In genomic region chr13:19393731-19394130, GRCm38 (mm10) we compare ENCODE assay signal across 8 mouse cellular contexts. TPM values are rescaled to one million over a fixed set of nuclear protein-coding genes. Genes with fewer than 3 reads are reported as not detected.
DNase-seq lines count a peak whose midpoint lies in the region; ATAC-seq and TF ChIP-seq lines count a peak whose summit lies in the region.

No protein-coding gene starts in this region.

- peaks cover 63% of the 10 kb centered on the region for H3K79me2 ChIP-seq in macrophage (ENCODE audit: inconsistent target)

- TF ChIP-seq CTCF in kidney, adult 2 months (conservative IDR thresholded peaks at IDR 0.05; ENCODE audit: insufficient read depth, insufficient read length, low read depth, low read length) = no peak
- TF ChIP-seq CTCF in cortical plate, adult 2 months (IDR thresholded peaks at IDR 0.05; ENCODE audit: extremely low read depth, insufficient read depth, low read length) = no peak

- peak overlapping the region; percentile 59 for H3K4me2 ChIP-seq in kidney, embryonic 14.5 days (replicated peaks; ENCODE audit: low read depth, low read length)
- H3K4me2 ChIP-seq in hindbrain, embryonic 16.5 days (ENCODE audit: low read length) = peak overlapping the region; percentile 73

- ATAC-seq in kidney, embryonic 14.5 days (ENCODE audit: low FRiP score, low TSS enrichment) = no peak
- no peak for ATAC-seq in hindbrain, embryonic 16.5 days
- no peak for ATAC-seq in frontal cortex, adult (ENCODE audit: low TSS enrichment)

- no peak overlapping the region; the same call in 1 of the 2 replicates for H3K4me3 ChIP-seq in kidney, embryonic 14.5 days (ENCODE audit: low read length)
- no peak overlapping the region for H3K4me3 ChIP-seq in kidney, adult 2 months (ENCODE audit: insufficient read depth, low read depth, low read length)
- peak overlapping the region; percentile 98; the same call in 1 of the 2 replicates for H3K4me3 ChIP-seq in cortical plate, adult 2 months (ENCODE audit: insufficient read depth, low read length)
- H3K4me3 ChIP-seq in hindbrain, embryonic 16.5 days (ENCODE audit: low read length) = no peak overlapping the region; the same call in 1 of the 2 replicates
- H3K4me3 ChIP-seq in macrophage (ENCODE audit: inconsistent target) = peak overlapping the region; percentile 61; the same call in 1 of the 2 replicates

- no peak for DNase-seq in kidney, adult 2 months
- no peak for DNase-seq in frontal cortex, postnatal 25 days (ENCODE audit: low spot score in 2 of 2)
- no peak for DNase-seq in urinary bladder, adult 18-20 months (ENCODE audit: low spot score in 2 of 2)

- peaks cover 21% of the 10 kb centered on the region for H3K4me1 ChIP-seq in kidney, embryonic 14.5 days (ENCODE audit: control insufficient read depth, insufficient read depth, low read length)
- peaks cover 16% of the 10 kb centered on the region for H3K4me1 ChIP-seq in kidney, adult 2 months (ENCODE audit: control insufficient read depth, insufficient read depth, low read length)
- H3K4me1 ChIP-seq in cortical plate, adult 2 months (ENCODE audit: control insufficient read depth, insufficient read depth, low read length) = peaks cover 6% of the 10 kb centered on the region; the same call in 1 of the 2 replicates
- H3K4me1 ChIP-seq in hindbrain, embryonic 16.5 days (ENCODE audit: control insufficient read depth, insufficient read depth, low read depth, low read length) = peaks cover 22% of the 10 kb centered on the region

- H3K36me3 ChIP-seq in kidney, embryonic 14.5 days (ENCODE audit: control insufficient read depth, insufficient read depth, low read length) = no peaks in the 10 kb centered on the region
- no peaks in the 10 kb centered on the region for H3K36me3 ChIP-seq in kidney, adult 2 months (ENCODE audit: control insufficient read depth, insufficient read depth, low read length)
- H3K36me3 ChIP-seq in hindbrain, embryonic 16.5 days (ENCODE audit: control insufficient read depth, insufficient read depth, low read length) = 0 out of 2 replicates have a peak, but pooled peaks cover 2% of the 10 kb centered on the region
- no peaks in the 10 kb centered on the region; the same call in 1 of the 2 replicates for H3K36me3 ChIP-seq in macrophage (ENCODE audit: inconsistent target)

- no peak overlapping the region for H3K9ac ChIP-seq in kidney, embryonic 14.5 days (ENCODE audit: low read depth, low read length)
- no peak overlapping the region for H3K9ac ChIP-seq in hindbrain, embryonic 16.5 days (ENCODE audit: low read depth, low read length)

- H3K9me3 ChIP-seq in kidney, embryonic 14.5 days (ENCODE audit: control insufficient read depth, low read length) = no peaks in the 10 kb centered on the region
- no peaks in the 10 kb centered on the region for H3K9me3 ChIP-seq in hindbrain, embryonic 16.5 days (ENCODE audit: control insufficient read depth, low read length)

- no peak for TF ChIP-seq POLR2A in kidney, adult 2 months (IDR thresholded peaks at IDR 0.05; ENCODE audit: low read depth, low read length)
- TF ChIP-seq POLR2A in cortical plate, adult 2 months (IDR thresholded peaks at IDR 0.05; ENCODE audit: extremely low read depth, insufficient read depth, low read length) = no peak

- no peak overlapping the region for H3K27ac ChIP-seq in kidney, embryonic 14.5 days (ENCODE audit: low read depth, low read length)
- H3K27ac ChIP-seq in kidney, adult 2 months (ENCODE audit: insufficient read depth, low read depth, low read length) = no peak overlapping the region
- H3K27ac ChIP-seq in cortical plate, adult 2 months (ENCODE audit: insufficient read depth, low read length) = no peak overlapping the region
- no peak overlapping the region for H3K27ac ChIP-seq in hindbrain, embryonic 16.5 days (ENCODE audit: low read depth, low read length)
- H3K27ac ChIP-seq in macrophage = no peak overlapping the region

- H3K27me3 ChIP-seq in kidney, embryonic 14.5 days (ENCODE audit: control insufficient read depth, insufficient read depth, low read length) = no peaks in the 10 kb centered on the region
- H3K27me3 ChIP-seq in kidney, adult 2 months (replicated peaks; ENCODE audit: control insufficient read depth, insufficient read depth, low read length) = no peaks in the 10 kb centered on the region
- H3K27me3 ChIP-seq in hindbrain, embryonic 16.5 days (replicated peaks; ENCODE audit: control insufficient read depth, insufficient read depth, low read length) = no peaks in the 10 kb centered on the region

- 81% methylated on average over 2 of the region's 2 CpGs for WGBS in kidney, embryonic 14.5 days
- WGBS in kidney, adult 2 months = 73% methylated on average over 2 of the region's 2 CpGs
- WGBS in hindbrain, embryonic 16.5 days = 87% methylated on average over 2 of the region's 2 CpGs
- 83% methylated on average over 2 of the region's 2 CpGs for WGBS in macrophage (ENCODE audit: missing documents)

RNA-seq across cellular contexts. Expression of gene Stard3nl, which starts 1.9 kb away (rescaled TPM):
- 107 and 112 TPM in 2 replicates for polyA plus RNA-seq in kidney, embryonic 14.5 days (2014; fragmentation: Nextera tagmentation; extraction: Ambion mirVana)
- 21.8 and 30.3 TPM in 2 replicates for polyA plus RNA-seq in kidney, adult 2 months (2012; rRNA removed)
- 90.0 and 94.4 TPM in 2 replicates for polyA plus RNA-seq in cortical plate, adult 2 months (2012; rRNA removed)
- 211 and 218 TPM in 2 replicates for polyA plus RNA-seq in hindbrain, embryonic 16.5 days (2015; fragmentation: Nextera tagmentation; extraction: Ambion mirVana)
- total RNA-seq in macrophage (2018; cell fraction: chromatin; rRNA removed) = 100 to 1,000 TPM in 8 of 26 experiments, 10 to 100 TPM in 18; 12.4 to 130 (median 71.7) TPM
- 100 to 1,000 TPM in 4 of 26 experiments, 10 to 100 TPM in 22; 59.5 to 113 (median 80.3) TPM for total RNA-seq in macrophage (2018; cell fraction: cytosol; rRNA removed)
- 100 to 1,000 TPM in 6 of 26 experiments, 10 to 100 TPM in 20; 28.4 to 122 (median 79.1) TPM for total RNA-seq in macrophage (2018; cell fraction: nucleus; rRNA removed)
- polyA plus RNA-seq in macrophage (2018) = 27.8 to 97.5 TPM (median 94.7 TPM) in 3 replicates

Comparison
In these comparisons a context has a peak if more than half of its experiments do, and no peak if none do; other contexts are left out.
1. H3K4me3 ChIP-seq: peak in cortical plate, adult 2 months (single experiment) and macrophage (single experiment); none in kidney, embryonic 14.5 days (single experiment), kidney, adult 2 months (single experiment) and hindbrain, embryonic 16.5 days (single experiment).